Mouse (Mus musculus): ENCODE measurements around the gene Abca4. TPM values are rescaled to one million over a fixed set of nuclear protein-coding genes. Genes with fewer than 3 reads are reported as not detected.

The Abca4 gene
- polyA plus RNA-seq, 1 experiment from 2014 or later, result 0.44 TPM

- WGBS, result 40% methylated on average over 11 of the region's 11 CpGs
These were observed 43.9 kb downstream of the Abca4 start for GRCm38 (mm10) chr3:122088054-122088681.

GRCm38 (mm10) chr3:122090338-122090737, 46.1 kb downstream of the Abca4 start:
- no peaks in the 10 kb centered on the region for H3K4me1 ChIP-seq (replicated peaks; ENCODE audit: control insufficient read depth, insufficient read depth)
- H3K9ac ChIP-seq (ENCODE audit: low read length), result no peak overlapping the region
- DNase-seq (ENCODE audit: low spot score) (no peak), ATAC-seq (ENCODE audit: low FRiP score, low TSS enrichment) (no peak)
- H3K27me3 ChIP-seq (ENCODE audit: control insufficient read depth, insufficient read depth, low read length), result no peaks in the 10 kb centered on the region
- H3K4me3 ChIP-seq (ENCODE audit: low read depth, low read length), result no peak overlapping the region
- H3K27ac ChIP-seq (replicated peaks), result no peak overlapping the region
- H3K4me2 ChIP-seq (replicated peaks; ENCODE audit: low read depth), result no peak overlapping the region
- H3K9me3 ChIP-seq (ENCODE audit: control insufficient read depth, low read length), result no peaks in the 10 kb centered on the region
- 83% methylated on average over 6 of the region's 6 CpGs for WGBS
- no peak for TF ChIP-seq EP300 (optimal IDR thresholded peaks at IDR 0.05)
- H3K36me3 ChIP-seq (ENCODE audit: control insufficient read depth, insufficient read depth, low read length), result no peaks in the 10 kb centered on the region

More at GRCm38 (mm10) chr3:122088054-122088681, 43.9 kb downstream of the Abca4 start:
- Histone ChIP-seq H3K27ac (replicated peaks) (peak overlapping the region; percentile 61), H3K4me1 (replicated peaks; ENCODE audit: control insufficient read depth, insufficient read depth) (no peaks in the 10 kb centered on the region), H3K9ac (ENCODE audit: low read length) (no peak overlapping the region), H3K4me2 (replicated peaks; ENCODE audit: low read depth) (no peak overlapping the region), H3K36me3 (ENCODE audit: control insufficient read depth, insufficient read depth, low read length) (no peaks in the 10 kb centered on the region), H3K27me3 (ENCODE audit: control insufficient read depth, insufficient read depth, low read length) (no peaks in the 10 kb centered on the region), H3K4me3 (ENCODE audit: low read depth, low read length) (no peak overlapping the region), H3K9me3 (ENCODE audit: control insufficient read depth, low read length) (no peaks in the 10 kb centered on the region)
- TF ChIP-seq CTCF (IDR thresholded peaks at IDR 0.05; ENCODE audit: low read depth) (no peak), EP300 (optimal IDR thresholded peaks at IDR 0.05) (peak; percentile 42)
- peak; percentile 42 for DNase-seq (ENCODE audit: low spot score)
- peak; percentile 88 for ATAC-seq (ENCODE audit: low FRiP score, low TSS enrichment)

- 49% methylated on average over 5 of the region's 5 CpGs for WGBS
- Histone ChIP-seq H3K9ac (ENCODE audit: low read length) (no peak overlapping the region), H3K9me3 (ENCODE audit: control insufficient read depth, low read length) (no peaks in the 10 kb centered on the region), H3K36me3 (ENCODE audit: control insufficient read depth, insufficient read depth, low read length) (no peaks in the 10 kb centered on the region), H3K4me2 (replicated peaks; ENCODE audit: low read depth) (no peak overlapping the region), H3K4me1 (replicated peaks; ENCODE audit: control insufficient read depth, insufficient read depth) (peaks cover 2% of the 10 kb centered on the region; the same call in 1 of the 2 replicates), H3K4me3 (ENCODE audit: low read depth, low read length) (no peak overlapping the region), H3K27me3 (ENCODE audit: control insufficient read depth, insufficient read depth, low read length) (no peaks in the 10 kb centered on the region), H3K27ac (replicated peaks) (no peak overlapping the region)
- no peak for ATAC-seq (ENCODE audit: low FRiP score, low TSS enrichment)
- TF ChIP-seq EP300 (optimal IDR thresholded peaks at IDR 0.05), result no peak
- TF ChIP-seq CTCF (IDR thresholded peaks at IDR 0.05; ENCODE audit: low read depth), result no peak
- no peak for DNase-seq (ENCODE audit: low spot score)
These were observed 55.5 kb downstream of the Abca4 start for GRCm38 (mm10) chr3:122099713-122100112.

- WGBS, result 56% methylated on average over 7 of the region's 7 CpGs
- TF ChIP-seq CTCF (IDR thresholded peaks at IDR 0.05; ENCODE audit: low read depth), result no peak
- TF ChIP-seq EP300 (optimal IDR thresholded peaks at IDR 0.05), result no peak
- Histone ChIP-seq H3K4me1 (replicated peaks; ENCODE audit: control insufficient read depth, insufficient read depth) (no peaks in the 10 kb centered on the region; the same call in 1 of the 2 replicates), H3K4me2 (replicated peaks; ENCODE audit: low read depth) (no peak overlapping the region), H3K27ac (replicated peaks) (no peak overlapping the region), H3K36me3 (ENCODE audit: control insufficient read depth, insufficient read depth, low read length) (no peaks in the 10 kb centered on the region), H3K9ac (ENCODE audit: low read length) (no peak overlapping the region), H3K27me3 (ENCODE audit: control insufficient read depth, insufficient read depth, low read length) (no peaks in the 10 kb centered on the region), H3K4me3 (ENCODE audit: low read depth, low read length) (no peak overlapping the region), H3K9me3 (ENCODE audit: control insufficient read depth, low read length) (no peaks in the 10 kb centered on the region)
- DNase-seq (ENCODE audit: low spot score) (no peak), ATAC-seq (ENCODE audit: low FRiP score, low TSS enrichment) (no peak)
These were observed 57.8 kb downstream of the Abca4 start for GRCm38 (mm10) chr3:122102091-122102490.

GRCm38 (mm10) chr3:122103864-122104808, 59.9 kb downstream of the Abca4 start:
- Histone ChIP-seq H3K4me3 (ENCODE audit: low read depth, low read length) (no peak overlapping the region), H3K36me3 (ENCODE audit: control insufficient read depth, insufficient read depth, low read length) (no peaks in the 10 kb centered on the region), H3K9ac (ENCODE audit: low read length) (no peak overlapping the region), H3K9me3 (ENCODE audit: control insufficient read depth, low read length) (no peaks in the 10 kb centered on the region), H3K27ac (replicated peaks) (no peak overlapping the region), H3K4me1 (replicated peaks; ENCODE audit: control insufficient read depth, insufficient read depth) (no peaks in the 10 kb centered on the region), H3K27me3 (ENCODE audit: control insufficient read depth, insufficient read depth, low read length) (no peaks in the 10 kb centered on the region), H3K4me2 (replicated peaks; ENCODE audit: low read depth) (peak overlapping the region; percentile 40)
- DNase-seq (ENCODE audit: low spot score) (peak; percentile 84), ATAC-seq (ENCODE audit: low FRiP score, low TSS enrichment) (peak; percentile 58)
- WGBS, result 29% methylated on average over 20 of the region's 20 CpGs
- TF ChIP-seq CTCF (IDR thresholded peaks at IDR 0.05; ENCODE audit: low read depth) (peak; percentile 90), EP300 (optimal IDR thresholded peaks at IDR 0.05) (no peak)
